Mouse (Mus musculus): ENCODE results near the gene Sdad1.

GRCm38 (mm10) chr5:92282571-92282970 is 27.7 kb downstream of the Sdad1 start:
- TF ChIP-seq CTCF (IDR thresholded peaks at IDR 0.05) = no peak
- no peak for TF ChIP-seq EP300 (IDR thresholded peaks at IDR 0.05)
